Mouse (Mus musculus) embryonic facial prominence, embryonic 12.5 days (tissue): ENCODE results near the gene Map2k6. TPM values are rescaled to one million over a fixed set of nuclear protein-coding genes. Genes with fewer than 3 reads are reported as not detected.
A peak's percentile ranks its signal among the peaks of the same experiment; 100 is the strongest.

Source experiments
- ATAC-seq: fragments of 200-750 bp; cut with Nextera tagmentation; 2 replicates; pipeline ENCODE4 v1.8.0; 2017; ENCODE audit not compliant: insufficient number of reproducible peaks, insufficient read depth, low FRiP score, low TSS enrichment
- H3K27ac ChIP-seq: fragments of 300-500 bp; sonication (generic); 2 replicates; pipeline ENCODE4 v1.5.1; 2016; ENCODE audit warnings: mild to moderate bottlenecking
- H3K27me3 ChIP-seq: fragments of 300-500 bp; sonication (generic); 2 replicates; pipeline ENCODE4 v1.6.1; 2016; ENCODE audit warnings: mild to moderate bottlenecking, moderate library complexity
- H3K36me3 ChIP-seq: fragments of 300-500 bp; sonication (generic); 2 replicates; pipeline ENCODE4 v1.6.1; 2016; ENCODE audit warnings: mild to moderate bottlenecking
- H3K4me1 ChIP-seq: fragments of 300-500 bp; sonication (generic); 2 replicates; pipeline ENCODE4 v1.6.1; 2016
- H3K4me2 ChIP-seq: fragments of 300-500 bp; sonication (generic); replicated peaks from 2 replicates; pipeline ENCODE4 v1.6.1; 2016; ENCODE audit warnings: mild to moderate bottlenecking, moderate library complexity
- H3K4me3 ChIP-seq: fragments of 300-500 bp; sonication (generic); 2 replicates; pipeline ENCODE4 v1.5.1; 2016; ENCODE audit warnings: mild to moderate bottlenecking
- H3K9ac ChIP-seq: fragments of 300-500 bp; sonication (generic); 2 replicates; pipeline ENCODE4 v1.6.1; 2016; ENCODE audit warnings: mild to moderate bottlenecking, moderate library complexity
- H3K9me3 ChIP-seq: fragments of 300-500 bp; sonication (generic); 2 replicates; pipeline ENCODE4 v1.6.1; 2016; ENCODE audit warnings: mild to moderate bottlenecking, moderate library complexity
- WGBS: fragments of 180-500 bp; shearing (Covaris S2); methylation state at CpG from one replicate; pipeline ENCODE4 v1.1.7; 2016; 5-methylcytosine and 5-hydroxymethylcytosine counted together
- polyA plus RNA-seq: library from polyadenylated mRNA; unstranded; fragments of >200 nt; fragmentation: Nextera tagmentation; extraction: Ambion mirVana; gene quantifications from 2 replicates; pipeline ENCODE4 v1.2.1, GENCODE M21; 2016

The Map2k6 gene
- polyA plus RNA-seq, 1 experiment from 2014 or later = 44.9 TPM

- H3K9ac ChIP-seq = peak overlapping the region; percentile 40; the same call in 1 of the 2 replicates
- H3K27ac ChIP-seq = peak overlapping the region; percentile 54; the same call in 1 of the 2 replicates
- H3K4me3 ChIP-seq = peak overlapping the region; percentile 35
- WGBS = 7% methylated on average over 20 of the region's 20 CpGs
- H3K36me3 ChIP-seq = no peaks in the 10 kb centered on the region
- no peaks in the 10 kb centered on the region for H3K9me3 ChIP-seq
- 0 out of 2 replicates have a peak, but pooled peaks have one; percentile 52 for ATAC-seq
- H3K4me1 ChIP-seq = peaks cover 3% of the 10 kb centered on the region; the same call in 1 of the 2 replicates
- H3K27me3 ChIP-seq = no peaks in the 10 kb centered on the region
- H3K4me2 ChIP-seq = peak overlapping the region; percentile 62
Measured at GRCm38 (mm10) chr11:110379661-110380309, 19.1 kb upstream of the Map2k6 start.

GRCm38 (mm10) chr11:110380310-110380668, 18.6 kb upstream of the Map2k6 start:
- peaks cover 3% of the 10 kb centered on the region; the same call in 1 of the 2 replicates for H3K4me1 ChIP-seq
- H3K27me3 ChIP-seq = no peaks in the 10 kb centered on the region
- peak overlapping the region; percentile 62 for H3K4me2 ChIP-seq
- no peaks in the 10 kb centered on the region for H3K9me3 ChIP-seq
- no peak overlapping the region for H3K27ac ChIP-seq
- peak overlapping the region; percentile 35 for H3K4me3 ChIP-seq
- 35% methylated on average over 15 of the region's 15 CpGs for WGBS
- H3K36me3 ChIP-seq = no peaks in the 10 kb centered on the region
- ATAC-seq = no peak
- H3K9ac ChIP-seq = no peak overlapping the region

- H3K27ac ChIP-seq = no peak overlapping the region
- H3K4me1 ChIP-seq = no peaks in the 10 kb centered on the region
- no peaks in the 10 kb centered on the region for H3K36me3 ChIP-seq
- WGBS = 91% methylated on average over 2 of the region's 2 CpGs
- H3K9ac ChIP-seq = no peak overlapping the region
- no peak overlapping the region for H3K4me2 ChIP-seq
- H3K27me3 ChIP-seq = no peaks in the 10 kb centered on the region
- H3K4me3 ChIP-seq = no peak overlapping the region
- ATAC-seq = no peak
- H3K9me3 ChIP-seq = no peaks in the 10 kb centered on the region
Measured at GRCm38 (mm10) chr11:110385487-110385886, 13.4 kb upstream of the Map2k6 start.

- H3K4me1 ChIP-seq = no peaks in the 10 kb centered on the region
- H3K9me3 ChIP-seq = no peaks in the 10 kb centered on the region
- no peak overlapping the region for H3K9ac ChIP-seq
- ATAC-seq = no peak
- WGBS = 65% methylated on average over 3 of the region's 3 CpGs
- H3K4me2 ChIP-seq = no peak overlapping the region
- H3K36me3 ChIP-seq = no peaks in the 10 kb centered on the region
- no peaks in the 10 kb centered on the region for H3K27me3 ChIP-seq
- no peak overlapping the region for H3K27ac ChIP-seq
- H3K4me3 ChIP-seq = no peak overlapping the region
Measured at GRCm38 (mm10) chr11:110392763-110393162, 6.2 kb upstream of the Map2k6 start.

GRCm38 (mm10) chr11:110394788-110395452, 4.0 kb upstream of the Map2k6 start:
- Histone ChIP-seq H3K27ac (no peak overlapping the region), H3K4me2 (no peak overlapping the region), H3K36me3 (no peaks in the 10 kb centered on the region), H3K27me3 (no peaks in the 10 kb centered on the region), H3K9ac (no peak overlapping the region), H3K4me1 (no peaks in the 10 kb centered on the region), H3K4me3 (no peak overlapping the region), H3K9me3 (no peaks in the 10 kb centered on the region)
- 82% methylated on average over 5 of the region's 5 CpGs for WGBS
- ATAC-seq = no peak

DNA sequence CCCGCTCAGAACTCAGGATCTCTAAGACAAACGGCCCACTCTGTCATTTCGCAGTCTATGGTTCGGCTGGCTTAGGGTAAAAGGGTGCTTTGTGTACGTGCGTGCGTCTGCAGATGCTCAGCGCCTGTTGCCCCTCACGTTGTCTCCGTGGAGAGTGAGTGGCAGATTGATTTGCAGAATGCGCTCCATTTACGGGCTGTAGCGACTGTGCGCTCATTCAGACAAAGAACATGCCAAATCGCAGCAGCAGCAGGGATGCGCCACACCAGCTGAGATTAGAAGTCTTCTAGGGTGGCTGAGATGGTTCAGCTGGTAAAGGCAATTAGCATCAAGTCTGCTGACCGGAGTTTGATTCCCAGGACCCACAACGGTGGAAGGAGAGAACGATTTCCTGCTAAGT, 2.8 kb upstream of the Map2k6 start:
- H3K4me3 ChIP-seq = no peak overlapping the region
- WGBS = 49% methylated on average over 19 of the region's 19 CpGs
- H3K36me3 ChIP-seq = no peaks in the 10 kb centered on the region
- no peak for ATAC-seq
- H3K9me3 ChIP-seq = no peaks in the 10 kb centered on the region
- H3K4me1 ChIP-seq = peaks cover 7% of the 10 kb centered on the region
- peak overlapping the region; percentile 30 for H3K4me2 ChIP-seq
- H3K27me3 ChIP-seq = no peaks in the 10 kb centered on the region
- H3K9ac ChIP-seq = no peak overlapping the region
- H3K27ac ChIP-seq = no peak overlapping the region

DNA sequence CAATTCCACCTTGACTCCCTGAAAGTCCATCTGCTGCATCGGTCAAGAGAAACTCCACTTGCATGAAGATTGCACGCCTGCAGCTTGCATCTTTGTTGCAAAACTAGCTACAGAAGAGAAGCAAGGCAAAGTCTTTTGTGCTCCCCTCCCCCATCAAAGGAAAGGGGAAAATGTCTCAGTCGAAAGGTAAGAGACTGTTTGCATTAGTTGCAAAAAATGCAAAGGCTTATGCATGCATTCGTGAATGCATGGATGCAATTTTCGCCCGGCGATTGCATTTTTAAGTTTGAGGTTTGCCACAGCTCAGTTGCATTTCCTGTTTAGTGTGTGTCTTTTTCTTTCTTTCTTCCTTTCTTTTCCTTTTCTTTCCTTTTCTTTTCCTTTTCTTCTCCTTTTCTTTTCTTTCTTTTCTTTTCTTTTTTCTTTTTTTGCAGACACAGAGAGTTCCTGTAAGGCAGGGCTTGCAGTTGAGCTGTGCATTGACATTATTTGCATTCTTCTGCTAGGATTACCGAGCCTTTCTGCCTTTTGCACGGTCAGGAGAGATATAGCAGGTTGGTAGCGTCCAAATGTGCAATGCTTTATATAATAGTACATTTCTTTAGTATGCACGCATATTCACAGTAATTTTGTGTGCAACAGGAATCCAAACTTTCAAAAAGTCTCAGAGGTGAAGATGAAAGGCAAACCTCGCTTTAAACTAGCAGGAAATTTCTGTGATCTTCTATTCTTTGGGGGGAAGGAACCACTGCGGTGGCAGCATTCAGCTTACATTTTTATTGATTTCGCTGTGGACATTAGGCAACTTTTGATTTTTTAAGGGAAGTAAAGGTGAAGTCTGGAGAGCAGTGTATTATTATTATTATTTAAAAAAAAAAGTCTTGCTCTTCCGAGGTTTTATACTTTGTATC, 573 bp downstream of the Map2k6 start:
- Histone ChIP-seq H3K4me2 (peak overlapping the region; percentile 64), H3K4me3 (peak overlapping the region; percentile 63), H3K9me3 (no peaks in the 10 kb centered on the region), H3K9ac (peak overlapping the region; percentile 64), H3K27me3 (no peaks in the 10 kb centered on the region), H3K36me3 (no peaks in the 10 kb centered on the region), H3K27ac (0 out of 2 replicates have a peak overlapping the region, but pooled peaks have one; percentile 58), H3K4me1 (peaks cover 24% of the 10 kb centered on the region)
- WGBS = 8% methylated on average over 15 of the region's 15 CpGs
- no peak for ATAC-seq

- peaks cover 24% of the 10 kb centered on the region for H3K4me1 ChIP-seq
- WGBS = 27% methylated on average over 1 of the region's 1 CpGs
- peak overlapping the region; percentile 64 for H3K4me2 ChIP-seq
Measured at GRCm38 (mm10) chr11:110400283-110400682, 1.4 kb downstream of the Map2k6 start.

GRCm38 (mm10) chr11:110402671-110403070, 3.7 kb downstream of the Map2k6 start:
- no peak for ATAC-seq

More at GRCm38 (mm10) chr11:110400283-110400682, 1.4 kb downstream of the Map2k6 start:
- Histone ChIP-seq H3K9ac (no peak overlapping the region), H3K27me3 (no peaks in the 10 kb centered on the region), H3K4me3 (peak overlapping the region; percentile 63), H3K9me3 (no peaks in the 10 kb centered on the region), H3K36me3 (no peaks in the 10 kb centered on the region), H3K27ac (no peak overlapping the region)
- ATAC-seq = no peak

DNA sequence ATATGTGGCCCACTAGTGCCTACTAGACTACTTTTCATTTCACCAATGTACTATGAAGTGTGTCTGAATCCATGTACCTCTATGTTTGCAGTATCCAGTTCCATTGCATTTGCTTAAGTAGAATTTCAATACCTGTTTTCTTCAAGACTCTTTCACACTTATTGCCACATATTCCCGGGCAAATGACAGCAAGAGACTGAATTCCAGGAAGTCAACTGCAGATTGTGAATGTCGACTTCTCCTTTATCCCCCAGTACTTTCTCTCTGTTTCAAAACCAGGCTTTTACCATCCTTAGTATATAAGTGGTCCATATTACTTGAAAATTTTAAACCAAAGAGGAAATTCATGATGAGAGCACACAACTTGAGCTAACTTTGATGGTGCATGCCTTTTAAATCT, 4.7 kb downstream of the Map2k6 start:
- no peaks in the 10 kb centered on the region for H3K36me3 ChIP-seq
- H3K4me1 ChIP-seq = peaks cover 24% of the 10 kb centered on the region
- H3K27me3 ChIP-seq = no peaks in the 10 kb centered on the region
- no peak overlapping the region for H3K4me3 ChIP-seq
- ATAC-seq = no peak
- 90% methylated on average over 2 of the region's 2 CpGs for WGBS
- no peak overlapping the region for H3K4me2 ChIP-seq
- H3K9me3 ChIP-seq = no peaks in the 10 kb centered on the region
- no peak overlapping the region for H3K27ac ChIP-seq
- no peak overlapping the region for H3K9ac ChIP-seq

More at GRCm38 (mm10) chr11:110402671-110403070, 3.7 kb downstream of the Map2k6 start:
- peaks cover 24% of the 10 kb centered on the region for H3K4me1 ChIP-seq
- WGBS = 23% methylated on average over 3 of the region's 3 CpGs
- peak overlapping the region; percentile 13; the same call in 1 of the 2 replicates for H3K4me2 ChIP-seq
- no peaks in the 10 kb centered on the region for H3K9me3 ChIP-seq
- no peaks in the 10 kb centered on the region for H3K36me3 ChIP-seq
- H3K9ac ChIP-seq = no peak overlapping the region
- H3K4me3 ChIP-seq = no peak overlapping the region
- H3K27me3 ChIP-seq = no peaks in the 10 kb centered on the region
- H3K27ac ChIP-seq = no peak overlapping the region

- ATAC-seq = no peak
- Histone ChIP-seq H3K4me3 (no peak overlapping the region), H3K4me2 (no peak overlapping the region), H3K9ac (no peak overlapping the region), H3K27me3 (no peaks in the 10 kb centered on the region), H3K4me1 (peaks cover 21% of the 10 kb centered on the region), H3K9me3 (no peaks in the 10 kb centered on the region), H3K27ac (no peak overlapping the region), H3K36me3 (no peaks in the 10 kb centered on the region)
- WGBS = 68% methylated on average over 9 of the region's 9 CpGs
Measured at GRCm38 (mm10) chr11:110405607-110406006, 6.7 kb downstream of the Map2k6 start.
